Mouse (Mus musculus) liver, embryonic 16.5 days (tissue): ENCODE measurements at regions not wholly inside any gene's neighbourhood (a gene's known extent, or its start where the extent isn't known, plus 50 kb on each side); places are given as distances from the start of the nearest gene placed in this dataset.

Source experiments
- ATAC-seq: fragments of 200-750 bp; cut with Nextera tagmentation; 2 replicates; pipeline ENCODE4 v1.8.0; 2017; ENCODE audit warnings: low read depth, mild to moderate bottlenecking, moderate number of reproducible peaks, moderate library complexity
- H3K27ac ChIP-seq: fragments of 300-500 bp; sonication (generic); 2 replicates; pipeline ENCODE4 v1.5.1; 2014; ENCODE audit warnings: mild to moderate bottlenecking, low read length
- H3K27me3 ChIP-seq: fragments of 300-500 bp; sonication (generic); 2 replicates; pipeline ENCODE4 v1.6.1; 2014; ENCODE audit warnings: low read depth, low read length, mixed read lengths; ENCODE audit not compliant: control insufficient read depth, insufficient read depth
- H3K36me3 ChIP-seq: fragments of 300-500 bp; sonication (generic); 2 replicates; pipeline ENCODE4 v1.6.1; 2014; ENCODE audit warnings: mild to moderate bottlenecking; ENCODE audit not compliant: control insufficient read depth, insufficient read depth
- H3K4me1 ChIP-seq: fragments of 300-500 bp; sonication (generic); 2 replicates; pipeline ENCODE4 v1.6.1; 2014; ENCODE audit warnings: low read depth, low read length, mixed read lengths; ENCODE audit not compliant: control insufficient read depth
- H3K4me2 ChIP-seq: fragments of 300-500 bp; sonication (generic); 2 replicates; pipeline ENCODE4 v1.6.1; 2014; ENCODE audit warnings: low read depth, low read length, mixed read lengths
- H3K4me3 ChIP-seq: fragments of 300-500 bp; sonication (generic); 2 replicates; pipeline ENCODE4 v1.5.1; 2014; ENCODE audit warnings: low read depth, mild to moderate bottlenecking, low read length
- H3K9ac ChIP-seq: fragments of 300-500 bp; sonication (generic); 2 replicates; pipeline ENCODE4 v1.6.1; 2014; ENCODE audit warnings: low read depth, low read length
- H3K9me3 ChIP-seq: fragments of 300-500 bp; sonication (generic); replicated peaks from 2 replicates; pipeline ENCODE4 v1.6.1; 2016; ENCODE audit warnings: low read length; ENCODE audit not compliant: control insufficient read depth
- WGBS: fragments of 180-500 bp; shearing (Covaris S2); extraction: QIAGEN DNeasy Blood & Tissue Kit; methylation state at CpG from one replicate; pipeline ENCODE4 v1.1.7; 2014; ENCODE audit not compliant: insufficient replicate concordance; 5-methylcytosine and 5-hydroxymethylcytosine counted together

DNA sequence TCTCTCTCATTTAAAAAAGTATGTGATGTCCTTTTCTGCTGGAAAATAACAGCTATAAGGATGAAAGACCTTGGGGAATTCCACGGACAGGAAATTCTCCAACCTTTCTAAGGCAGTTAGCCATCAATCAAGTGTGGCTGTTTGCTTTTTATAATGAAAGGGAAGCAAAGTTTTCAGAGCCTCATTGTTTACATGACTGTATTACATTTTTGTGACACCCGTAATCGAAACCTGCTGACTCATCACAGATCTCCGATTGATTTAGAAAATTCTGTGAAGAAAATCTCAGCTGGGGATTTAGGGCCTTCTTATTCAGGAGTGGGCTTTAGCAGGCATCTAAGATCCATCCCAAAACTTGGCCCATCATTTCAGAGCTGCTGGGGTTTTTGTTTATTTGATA lies 72.4 kb upstream of the Mpp6 start:
- Histone ChIP-seq H3K9ac (no peak overlapping the region), H3K4me2 (0 out of 2 replicates have a peak overlapping the region, but pooled peaks have one; percentile 15), H3K27me3 (no peaks in the 10 kb centered on the region), H3K4me3 (no peak overlapping the region), H3K36me3 (no peaks in the 10 kb centered on the region), H3K9me3 (no peaks in the 10 kb centered on the region), H3K4me1 (no peaks in the 10 kb centered on the region; the same call in none of the 2 replicates), H3K27ac (no peak overlapping the region)
- 21% methylated on average over 4 of the region's 4 CpGs for WGBS
- no peak for ATAC-seq

DNA sequence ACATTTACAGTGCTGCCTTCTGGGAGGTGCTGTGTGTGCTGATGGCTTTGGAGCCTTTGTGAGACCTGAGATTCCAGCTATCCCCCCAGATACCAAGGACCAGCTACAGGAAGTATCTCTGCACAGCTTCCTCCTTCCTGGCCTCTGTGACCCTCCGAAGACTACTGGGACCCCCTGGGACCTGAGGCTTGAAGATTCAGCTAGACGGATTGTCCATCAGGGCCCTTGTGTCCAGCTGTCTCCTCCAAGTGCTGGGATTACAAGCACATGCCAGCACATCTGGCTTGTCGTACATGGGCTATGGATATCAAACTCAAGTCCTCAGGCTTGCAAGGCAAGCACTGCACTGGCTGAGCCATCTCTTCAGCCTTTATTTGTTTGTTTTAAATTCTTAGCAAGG lies 71.7 kb upstream of the Mpp6 start:
- 44% methylated on average over 3 of the region's 3 CpGs for WGBS

DNA sequence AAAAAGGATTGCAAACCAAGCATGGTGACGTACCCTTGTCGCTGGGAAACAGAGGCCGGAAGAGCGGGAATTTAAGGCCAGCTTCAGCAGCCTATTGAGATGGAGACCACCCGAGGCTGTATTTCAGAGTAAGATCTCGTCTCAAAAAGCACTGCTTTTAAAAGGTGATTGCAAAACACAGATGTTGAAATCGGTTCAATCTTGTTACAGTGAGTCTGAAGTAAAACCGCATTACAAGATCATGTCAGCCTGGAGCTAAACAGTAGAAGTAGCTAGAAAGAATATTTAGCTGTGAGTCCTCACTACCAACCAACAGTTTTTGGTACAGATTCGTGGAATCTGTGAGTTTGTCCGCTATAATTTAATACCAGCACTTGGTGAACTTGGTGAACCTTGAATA lies 69.0 kb upstream of the Mpp6 start:
- H3K27ac ChIP-seq: no peak overlapping the region
- H3K9ac ChIP-seq: no peak overlapping the region
- ATAC-seq: no peak
- no peaks in the 10 kb centered on the region for H3K27me3 ChIP-seq
- H3K9me3 ChIP-seq: no peaks in the 10 kb centered on the region
- no peaks in the 10 kb centered on the region; the same call in none of the 2 replicates for H3K4me1 ChIP-seq
- H3K4me2 ChIP-seq: no peak overlapping the region
- 59% methylated on average over 10 of the region's 10 CpGs for WGBS
- no peaks in the 10 kb centered on the region for H3K36me3 ChIP-seq
- H3K4me3 ChIP-seq: no peak overlapping the region

More for the DNA sequence above, 71.7 kb upstream of the Mpp6 start:
- Histone ChIP-seq H3K9me3 (no peaks in the 10 kb centered on the region), H3K4me3 (no peak overlapping the region), H3K27me3 (no peaks in the 10 kb centered on the region), H3K36me3 (no peaks in the 10 kb centered on the region), H3K27ac (no peak overlapping the region), H3K4me2 (no peak overlapping the region), H3K9ac (no peak overlapping the region), H3K4me1 (no peaks in the 10 kb centered on the region; the same call in none of the 2 replicates)
- no peak for ATAC-seq

DNA sequence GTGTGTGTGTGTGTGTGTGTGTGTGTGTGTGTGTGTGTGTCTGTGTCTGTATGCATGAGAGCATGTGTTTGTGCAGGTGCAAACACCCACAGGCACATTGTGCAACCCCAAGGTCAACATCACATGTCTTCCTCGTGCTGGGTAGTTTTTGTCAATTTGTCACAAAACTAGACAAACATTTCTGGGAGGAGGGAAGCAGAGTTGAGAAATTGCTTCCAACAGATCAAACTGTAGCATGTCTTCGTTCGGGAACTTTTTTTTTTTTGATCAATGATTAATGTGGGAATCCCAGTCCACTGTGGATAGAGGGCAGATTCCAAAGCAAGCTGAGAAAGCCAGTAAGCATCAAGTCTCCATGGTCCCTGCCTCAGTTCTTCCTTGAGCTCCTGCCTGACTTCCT lies 67.9 kb upstream of the Mpp6 start:
- Histone ChIP-seq H3K9ac (no peak overlapping the region), H3K27ac (peak overlapping the region; percentile 83), H3K4me3 (no peak overlapping the region), H3K27me3 (no peaks in the 10 kb centered on the region), H3K9me3 (no peaks in the 10 kb centered on the region), H3K36me3 (no peaks in the 10 kb centered on the region), H3K4me1 (no peaks in the 10 kb centered on the region; the same call in none of the 2 replicates), H3K4me2 (no peak overlapping the region)
- 47% methylated on average over 3 of the region's 3 CpGs for WGBS
- peak; percentile 84 for ATAC-seq

DNA sequence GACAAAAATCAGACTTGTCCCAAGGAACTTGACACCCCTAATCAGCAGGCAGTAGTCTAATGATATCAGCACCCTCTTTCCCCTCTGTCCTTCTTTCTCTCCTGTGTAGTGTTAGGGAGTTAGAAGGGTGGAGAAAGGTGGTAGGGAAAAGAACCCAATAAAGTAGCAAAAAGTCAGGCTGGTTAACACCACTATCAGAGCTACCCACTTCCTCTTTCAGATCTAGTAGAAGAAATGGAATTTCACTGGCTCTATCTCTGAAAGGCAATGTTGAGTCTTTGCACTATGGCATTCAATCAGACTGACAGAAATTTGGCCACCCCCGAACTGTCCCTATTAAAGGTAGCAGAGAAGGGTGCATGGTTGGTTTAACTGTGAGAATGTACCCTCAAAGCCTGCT lies 65.9 kb upstream of the Mpp6 start:
- Histone ChIP-seq H3K36me3 (no peaks in the 10 kb centered on the region), H3K27me3 (no peaks in the 10 kb centered on the region), H3K9me3 (no peaks in the 10 kb centered on the region), H3K9ac (no peak overlapping the region), H3K4me3 (no peak overlapping the region), H3K4me1 (no peaks in the 10 kb centered on the region; the same call in 1 of the 2 replicates), H3K4me2 (no peak overlapping the region), H3K27ac (no peak overlapping the region)
- 29% methylated on average over 1 of the region's 1 CpGs for WGBS
- no peak for ATAC-seq

DNA sequence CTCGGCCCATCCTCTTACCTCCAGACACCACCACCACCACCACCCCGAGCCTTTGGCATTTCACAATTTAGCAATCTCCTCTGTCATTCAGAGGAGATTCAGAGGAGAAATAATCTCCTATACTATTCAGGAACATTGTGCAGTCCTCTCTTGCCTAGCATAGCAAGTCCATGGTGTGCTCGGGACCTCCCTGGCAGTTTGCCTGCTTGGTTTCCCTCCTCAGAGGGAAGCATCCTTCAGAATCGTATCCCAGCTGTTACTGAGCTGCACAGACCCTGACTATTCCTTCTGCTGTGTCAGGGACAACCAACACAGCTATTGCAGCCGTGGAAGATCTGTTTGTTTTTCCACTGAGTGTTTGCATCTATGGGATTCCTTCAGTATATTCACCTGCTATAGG lies 63.3 kb upstream of the Mpp6 start:
- Histone ChIP-seq H3K27me3 (no peaks in the 10 kb centered on the region), H3K4me2 (no peak overlapping the region), H3K4me3 (no peak overlapping the region), H3K9me3 (no peaks in the 10 kb centered on the region), H3K27ac (no peak overlapping the region), H3K36me3 (no peaks in the 10 kb centered on the region), H3K4me1 (no peaks in the 10 kb centered on the region; the same call in 1 of the 2 replicates), H3K9ac (no peak overlapping the region)
- WGBS: 44% methylated on average over 5 of the region's 5 CpGs
- no peak for ATAC-seq

DNA sequence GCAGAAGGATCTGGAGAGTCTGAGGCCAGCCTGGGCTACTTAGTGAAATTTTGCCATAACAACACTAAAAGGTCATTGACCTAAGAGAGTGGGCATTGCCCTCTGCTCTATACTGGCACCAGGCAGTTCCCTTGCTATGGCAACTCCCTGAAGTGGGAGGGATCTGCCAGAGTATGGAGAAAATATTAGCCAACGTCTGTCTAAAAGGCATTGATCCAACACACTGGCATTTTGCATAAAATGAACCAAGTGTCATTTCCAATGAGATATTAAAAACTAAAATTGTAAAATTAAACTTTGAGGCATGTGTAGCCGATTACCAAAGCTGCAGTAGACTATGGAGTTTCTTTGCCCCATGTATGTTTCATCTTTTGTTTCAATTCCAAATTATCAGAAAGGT lies 57.6 kb upstream of the Mpp6 start:
- H3K27ac ChIP-seq: no peak overlapping the region
- H3K9me3 ChIP-seq: no peaks in the 10 kb centered on the region
- H3K27me3 ChIP-seq: no peaks in the 10 kb centered on the region
- H3K36me3 ChIP-seq: no peaks in the 10 kb centered on the region
- 58% methylated on average over 2 of the region's 2 CpGs for WGBS
- ATAC-seq: no peak
- no peak overlapping the region for H3K4me2 ChIP-seq
- H3K9ac ChIP-seq: no peak overlapping the region
- H3K4me1 ChIP-seq: no peaks in the 10 kb centered on the region
- no peak overlapping the region for H3K4me3 ChIP-seq

DNA sequence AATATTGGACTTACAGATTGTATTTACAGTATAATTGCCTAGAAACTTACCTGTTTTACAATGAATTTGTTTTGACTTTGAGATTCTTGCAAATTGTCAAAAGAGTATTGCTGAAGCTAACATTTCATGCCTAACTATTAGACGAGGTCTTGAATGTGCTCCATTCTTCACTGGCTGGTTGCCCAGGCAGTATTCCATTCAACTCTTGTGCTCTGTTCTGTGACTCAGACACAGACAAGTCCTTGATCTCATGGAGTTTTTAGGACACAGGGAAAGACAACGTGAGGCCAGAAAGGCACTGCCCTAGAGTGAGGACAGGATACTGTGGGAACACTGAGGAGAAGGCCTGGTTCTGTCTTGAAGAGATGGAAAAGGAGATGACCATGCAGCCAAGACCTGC lies 57.0 kb upstream of the Mpp6 start:
- Histone ChIP-seq H3K4me2 (no peak overlapping the region), H3K27ac (no peak overlapping the region), H3K9ac (no peak overlapping the region), H3K27me3 (no peaks in the 10 kb centered on the region), H3K36me3 (no peaks in the 10 kb centered on the region), H3K4me3 (no peak overlapping the region), H3K9me3 (no peaks in the 10 kb centered on the region), H3K4me1 (no peaks in the 10 kb centered on the region)
- WGBS: 49% methylated on average over 2 of the region's 2 CpGs
- ATAC-seq: no peak

DNA sequence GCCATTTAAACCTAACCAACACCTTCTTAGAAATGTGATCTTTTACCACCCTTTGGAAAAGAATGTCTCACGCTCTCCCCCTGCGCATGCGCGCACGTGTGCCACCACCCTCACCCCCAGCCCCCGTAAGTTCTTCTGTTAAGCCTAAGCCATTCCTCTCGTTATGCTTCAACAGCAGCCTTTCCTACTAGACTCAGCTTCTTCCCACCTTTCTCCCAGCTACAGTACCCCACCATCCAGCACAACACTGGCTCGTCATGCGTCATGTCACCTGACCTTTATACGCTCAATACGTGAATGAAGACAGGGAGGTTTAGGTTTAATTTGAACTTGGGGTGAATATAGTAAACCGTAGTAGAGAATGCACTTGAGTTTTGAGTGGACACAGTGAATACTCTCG lies 55.8 kb upstream of the Mpp6 start:
- H3K27ac ChIP-seq: no peak overlapping the region
- no peaks in the 10 kb centered on the region for H3K36me3 ChIP-seq
- H3K27me3 ChIP-seq: no peaks in the 10 kb centered on the region
- H3K4me3 ChIP-seq: no peak overlapping the region
- H3K9ac ChIP-seq: no peak overlapping the region
- no peaks in the 10 kb centered on the region for H3K4me1 ChIP-seq
- WGBS: 79% methylated on average over 13 of the region's 13 CpGs
- no peak for ATAC-seq
- H3K9me3 ChIP-seq: no peaks in the 10 kb centered on the region
- no peak overlapping the region for H3K4me2 ChIP-seq
